Mouse (Mus musculus): ENCODE results near the gene Epb41l2. TPM values are rescaled to one million over a fixed set of nuclear protein-coding genes. Genes with fewer than 3 reads are reported as not detected.
A peak's percentile ranks its signal among the peaks of the same experiment; 100 is the strongest.

The Epb41l2 gene
- total RNA-seq, 1 experiment from 2014 or later = 58.3 TPM

DNA sequence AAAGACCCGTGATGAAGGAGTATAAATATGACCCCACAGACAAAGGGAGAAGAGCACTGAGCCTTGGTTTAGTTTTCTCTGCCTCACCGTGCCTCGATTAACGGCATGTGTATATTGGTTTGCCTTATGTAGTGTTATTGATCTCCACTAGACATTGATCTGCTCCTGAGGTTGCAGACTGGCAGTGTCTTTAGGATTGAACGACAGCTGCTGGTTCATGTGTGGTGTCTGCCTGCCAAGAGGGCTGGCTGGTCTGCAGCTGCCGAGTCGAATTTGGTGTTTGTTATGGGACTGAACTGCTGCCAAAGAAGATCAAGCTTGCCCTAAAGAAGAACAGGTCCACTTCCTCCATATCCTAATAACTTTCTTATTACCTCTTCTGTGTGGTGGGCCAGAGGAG is 5.2 kb upstream of the Epb41l2 start:
- no peak for ATAC-seq (replicated peaks in 1 of 2; ENCODE audit: insufficient read depth in 1 of 2, low FRiP score in 2 of 2, low TSS enrichment in 1 of 2, low read depth in 1 of 2, poor library complexity in 2 of 2, severe bottlenecking in 2 of 2)

DNA sequence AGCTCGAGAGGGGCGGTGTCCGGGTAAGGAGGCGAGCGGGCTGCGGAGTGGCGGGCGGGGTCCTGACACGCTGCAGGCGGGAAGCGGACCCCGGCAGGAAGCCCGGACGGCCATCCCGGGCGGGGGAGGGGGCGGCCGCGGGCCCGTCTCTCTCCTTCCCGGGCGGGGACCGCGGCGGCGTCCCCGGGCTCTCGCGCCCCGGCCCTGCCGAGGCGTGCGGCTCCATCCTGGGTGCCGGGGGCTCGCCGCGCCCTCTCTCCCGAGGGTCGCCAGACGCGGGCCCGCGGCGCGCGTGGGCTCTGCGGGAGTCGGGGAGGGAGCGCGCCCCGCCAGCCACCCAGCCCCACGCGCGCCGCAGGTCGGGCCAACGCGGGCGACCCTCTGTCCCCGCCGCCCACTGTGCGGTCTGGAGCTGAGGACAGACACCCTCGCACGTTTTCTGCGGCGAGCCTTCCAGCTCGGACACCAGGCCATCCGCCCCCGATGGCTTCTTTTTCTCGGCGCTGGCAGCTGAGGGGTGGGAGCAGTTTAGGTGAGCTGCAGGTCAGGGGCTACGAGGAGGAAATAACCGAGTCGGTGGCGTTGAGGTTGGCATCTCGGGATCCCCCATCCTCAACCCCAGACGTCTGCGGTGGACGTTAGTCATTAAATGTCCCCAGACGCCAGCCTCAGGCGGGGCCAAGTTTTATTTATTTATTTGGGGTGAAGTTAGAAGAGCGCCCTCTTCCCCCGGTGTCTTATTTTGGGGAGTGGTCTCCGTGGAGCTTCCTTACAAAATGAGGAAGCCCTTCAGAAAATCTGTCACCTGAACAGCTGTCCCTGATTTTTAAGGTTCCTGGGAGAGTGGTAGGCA is 587 bp downstream of the Epb41l2 start:
- ATAC-seq (replicated peaks in 1 of 2; ENCODE audit: insufficient read depth in 1 of 2, low FRiP score in 2 of 2, low TSS enrichment in 1 of 2, low read depth in 1 of 2, poor library complexity in 2 of 2, severe bottlenecking in 2 of 2) = peak; percentile 19 to 25; a peak in 2 of 4 replicates

DNA sequence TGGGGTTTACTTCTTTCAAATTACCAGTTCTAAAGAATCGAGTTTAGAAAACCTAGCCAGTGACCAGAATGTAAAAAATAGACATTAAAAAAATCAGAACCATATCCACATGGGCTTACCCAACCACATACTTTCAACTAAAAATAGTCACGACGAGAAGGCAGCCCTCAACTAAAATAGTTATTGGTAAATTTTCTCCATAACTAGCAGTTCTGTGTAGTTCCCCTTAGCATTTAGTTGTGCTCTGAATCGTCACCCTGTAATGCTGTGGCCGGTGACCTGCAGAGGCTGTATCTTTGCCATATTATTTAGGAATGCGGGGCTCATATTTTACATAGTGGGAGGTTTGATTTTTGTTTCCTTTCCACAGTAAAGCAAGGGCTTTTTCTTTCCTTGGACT is 2.6 kb downstream of the Epb41l2 start:
- no peak for ATAC-seq (replicated peaks in 1 of 2; ENCODE audit: insufficient read depth in 1 of 2, low FRiP score in 2 of 2, low TSS enrichment in 1 of 2, low read depth in 1 of 2, poor library complexity in 2 of 2, severe bottlenecking in 2 of 2)

DNA sequence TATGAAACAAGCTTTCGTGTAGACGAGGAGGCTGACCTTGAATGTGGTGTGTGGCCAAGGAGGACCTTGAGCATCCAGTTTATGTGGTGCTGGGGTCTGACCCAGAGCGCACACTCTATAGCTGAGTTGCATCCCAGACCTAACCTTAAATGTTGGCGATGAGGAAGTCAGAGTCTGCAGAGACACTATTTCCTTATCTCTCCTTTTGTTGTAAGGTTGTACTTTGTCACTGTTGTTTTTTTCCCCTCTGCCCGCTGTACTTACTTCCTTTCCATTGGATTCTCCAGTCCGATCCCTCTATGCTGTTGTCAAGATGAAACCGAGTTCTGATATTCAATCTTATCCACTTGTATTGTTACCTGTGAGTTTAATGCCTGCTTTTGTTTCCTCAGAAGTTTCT is 5.6 kb downstream of the Epb41l2 start:
- no peak for ATAC-seq (replicated peaks in 1 of 2; ENCODE audit: insufficient read depth in 1 of 2, low FRiP score in 2 of 2, low TSS enrichment in 1 of 2, low read depth in 1 of 2, poor library complexity in 2 of 2, severe bottlenecking in 2 of 2)

DNA sequence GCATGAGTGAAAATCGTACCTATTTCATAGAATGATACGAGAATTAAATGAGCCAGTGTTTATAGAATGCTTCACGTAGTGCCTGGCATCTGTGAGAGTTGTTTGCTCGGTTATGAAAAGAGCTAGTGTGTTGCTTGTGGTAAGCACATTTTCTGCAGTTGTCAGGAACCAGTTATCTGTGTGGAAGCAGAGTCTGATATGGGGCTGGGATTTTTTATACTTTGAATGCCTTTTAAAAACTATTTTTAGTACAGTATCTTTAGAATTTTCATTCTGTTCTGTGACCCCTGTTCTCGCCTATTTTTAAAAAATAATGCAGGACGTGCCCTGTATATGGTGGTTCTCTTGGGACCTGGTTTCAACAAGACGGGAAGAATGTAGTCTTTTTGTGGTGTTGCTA is 6.1 kb downstream of the Epb41l2 start:
- ATAC-seq (replicated peaks in 1 of 2; ENCODE audit: insufficient read depth in 1 of 2, low FRiP score in 2 of 2, low TSS enrichment in 1 of 2, low read depth in 1 of 2, poor library complexity in 2 of 2, severe bottlenecking in 2 of 2) = no peak

DNA sequence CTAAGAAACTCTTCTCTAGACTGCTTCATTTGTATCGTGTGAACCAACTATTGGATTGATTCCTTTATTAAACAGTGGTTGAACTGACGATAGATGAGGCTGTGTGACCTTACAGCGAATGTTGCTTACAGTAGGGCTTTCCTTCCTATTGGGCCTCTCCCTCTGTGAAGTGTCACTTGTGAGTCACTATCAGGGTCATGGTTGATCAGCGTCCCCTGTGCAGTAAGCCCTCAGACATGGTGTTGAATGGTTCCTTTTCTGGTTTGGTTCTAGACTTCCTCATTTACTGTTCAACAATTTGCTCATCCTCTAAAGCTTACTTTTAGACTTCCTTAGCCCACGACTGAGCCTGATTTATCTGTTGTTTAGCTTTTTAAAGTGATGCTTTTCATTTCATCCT is 7.1 kb downstream of the Epb41l2 start:
- peak; percentile 83 to 91 for ATAC-seq (replicated peaks in 1 of 2; ENCODE audit: insufficient read depth in 1 of 2, low FRiP score in 2 of 2, low TSS enrichment in 1 of 2, low read depth in 1 of 2, poor library complexity in 2 of 2, severe bottlenecking in 2 of 2)

DNA sequence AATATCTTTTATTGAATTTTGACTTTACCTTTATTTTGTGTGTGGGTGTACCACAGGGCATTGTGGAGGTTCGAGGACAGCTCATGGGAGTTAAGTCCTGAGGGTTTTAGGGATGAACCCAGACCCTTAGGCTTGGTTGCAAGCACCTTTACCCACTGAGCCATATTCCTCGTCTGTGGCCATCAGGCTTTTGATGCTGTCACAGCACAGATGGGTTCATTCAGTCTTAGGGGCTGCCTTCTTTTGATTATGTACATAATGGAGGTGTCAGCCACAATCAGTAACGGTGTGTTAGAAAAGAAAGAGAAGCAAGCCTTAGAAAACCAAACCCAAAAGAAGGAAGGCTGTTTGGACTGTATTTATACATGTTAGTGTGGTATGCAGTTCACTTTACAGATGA is 9.3 kb downstream of the Epb41l2 start:
- ATAC-seq (replicated peaks in 1 of 2; ENCODE audit: insufficient read depth in 1 of 2, low FRiP score in 2 of 2, low TSS enrichment in 1 of 2, low read depth in 1 of 2, poor library complexity in 2 of 2, severe bottlenecking in 2 of 2) = no peak

DNA sequence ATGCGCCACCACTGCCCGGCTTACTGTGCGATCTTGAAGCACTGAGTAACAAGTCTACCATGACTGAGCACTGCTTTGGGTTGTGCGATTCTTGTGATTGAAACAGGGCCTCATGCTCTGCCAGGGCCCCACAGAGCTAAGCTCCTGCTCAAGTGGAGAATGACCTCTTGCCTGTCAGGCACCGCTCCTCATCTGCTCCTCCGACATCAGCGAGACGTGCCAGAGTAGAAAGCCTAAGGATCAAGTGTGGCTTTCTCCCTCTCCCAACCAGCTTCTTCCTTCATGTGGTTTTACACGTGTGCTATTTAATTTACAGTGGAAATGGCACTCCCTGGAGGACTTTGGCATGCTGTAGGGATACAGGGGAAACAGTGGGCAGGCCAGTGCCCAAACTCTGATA is 10.1 kb downstream of the Epb41l2 start:
- ATAC-seq (replicated peaks in 1 of 2; ENCODE audit: insufficient read depth in 1 of 2, low FRiP score in 2 of 2, low TSS enrichment in 1 of 2, low read depth in 1 of 2, poor library complexity in 2 of 2, severe bottlenecking in 2 of 2) = no peak

DNA sequence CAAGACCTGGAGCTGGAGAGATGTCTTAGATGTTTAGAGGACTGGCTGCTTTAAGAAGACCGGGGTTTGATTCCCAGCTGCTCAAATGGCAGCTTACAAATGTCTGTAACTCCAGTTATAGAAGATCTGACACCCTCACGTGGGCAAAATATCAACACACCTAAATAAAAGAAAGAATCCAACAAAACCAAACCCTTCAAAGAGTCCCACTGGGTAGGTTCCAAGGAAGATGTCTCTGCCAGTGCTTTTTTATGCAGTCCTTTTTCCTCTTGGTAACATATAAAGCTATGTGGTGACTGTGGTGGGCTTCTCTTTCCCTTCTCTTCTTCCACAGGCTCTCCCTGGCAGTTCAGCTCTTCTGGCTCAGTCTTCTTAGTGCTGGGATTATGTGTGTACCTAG is 11.7 kb downstream of the Epb41l2 start:
- no peak for ATAC-seq (replicated peaks in 1 of 2; ENCODE audit: insufficient read depth in 1 of 2, low FRiP score in 2 of 2, low TSS enrichment in 1 of 2, low read depth in 1 of 2, poor library complexity in 2 of 2, severe bottlenecking in 2 of 2)

DNA sequence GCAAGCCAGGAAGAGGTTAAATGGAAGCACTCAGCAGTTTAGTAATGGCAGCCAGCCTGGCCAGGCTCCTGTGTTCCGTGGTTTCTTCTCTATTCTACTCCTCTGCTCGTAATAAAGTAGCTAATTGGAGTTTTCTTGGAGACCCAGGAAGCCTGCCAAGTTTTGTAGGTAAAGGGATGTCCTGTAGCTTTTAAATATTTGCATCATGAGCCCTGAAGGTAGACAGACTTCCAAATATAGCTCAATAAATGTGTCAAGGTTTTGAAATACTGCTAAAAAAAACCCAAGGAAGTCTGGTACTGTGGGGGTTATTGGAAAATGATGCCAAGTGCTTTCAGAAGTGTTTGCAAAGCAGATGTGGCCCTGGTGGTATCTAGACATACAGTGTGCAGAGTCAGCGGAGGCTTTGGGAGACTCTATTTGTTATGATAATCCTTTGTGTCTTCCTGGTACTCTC is 12.3 kb downstream of the Epb41l2 start:
- ATAC-seq (replicated peaks in 1 of 2; ENCODE audit: insufficient read depth in 1 of 2, low FRiP score in 2 of 2, low TSS enrichment in 1 of 2, low read depth in 1 of 2, poor library complexity in 2 of 2, severe bottlenecking in 2 of 2) = peak; percentile 46 to 71; a peak in 3 of 4 replicates

DNA sequence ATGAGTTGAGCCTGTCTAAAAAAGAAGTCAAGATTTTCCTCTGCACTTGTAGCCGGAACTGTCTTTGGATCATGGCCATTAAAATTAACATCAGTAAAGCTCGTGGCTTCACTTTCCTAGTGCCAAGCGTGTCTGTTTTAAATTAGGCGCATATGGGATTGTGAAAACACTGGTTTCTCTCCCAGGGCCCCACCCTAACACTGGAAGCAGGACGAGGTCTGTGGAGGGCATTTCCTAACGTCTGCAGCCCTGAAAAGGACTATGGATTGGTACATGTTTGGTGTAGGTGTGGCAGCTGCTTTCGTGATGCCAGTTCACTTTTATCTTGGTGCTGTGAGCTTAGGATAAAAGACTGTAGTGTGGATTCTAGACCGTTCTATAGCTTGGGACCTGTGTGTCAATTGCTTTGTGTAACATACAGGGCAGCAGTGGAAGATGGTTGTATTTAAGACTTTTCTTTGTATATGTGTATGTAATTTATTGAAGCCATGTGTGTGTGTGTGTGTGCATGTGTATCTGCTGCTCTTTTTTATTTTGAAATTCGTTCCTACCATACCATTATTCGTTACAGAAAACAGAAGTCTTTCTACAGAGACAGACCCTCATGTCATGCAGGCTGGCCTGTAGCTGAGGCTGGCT is 13.0 kb downstream of the Epb41l2 start:
- no peak for ATAC-seq (replicated peaks in 1 of 2; ENCODE audit: insufficient read depth in 1 of 2, low FRiP score in 2 of 2, low TSS enrichment in 1 of 2, low read depth in 1 of 2, poor library complexity in 2 of 2, severe bottlenecking in 2 of 2)

DNA sequence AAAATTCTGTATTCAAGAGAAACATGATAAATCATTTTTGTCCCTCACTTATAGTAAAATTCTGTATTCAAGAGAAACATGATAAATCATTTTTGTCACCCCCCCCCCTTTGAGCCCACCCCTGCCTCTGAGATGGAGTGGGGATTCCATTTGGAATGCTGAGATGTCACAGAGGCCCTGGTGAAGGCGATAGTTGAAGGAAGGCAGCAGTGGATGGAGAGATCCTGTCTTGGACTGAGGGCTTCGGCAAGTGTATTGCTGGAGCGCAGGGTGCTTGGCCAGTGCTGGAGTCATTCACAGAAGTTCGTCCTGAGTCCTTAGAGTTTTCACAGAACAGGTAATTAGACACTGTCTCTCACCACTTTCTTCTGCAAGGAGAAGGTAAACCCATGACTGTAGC is 15.4 kb downstream of the Epb41l2 start:
- ATAC-seq (replicated peaks in 1 of 2; ENCODE audit: insufficient read depth in 1 of 2, low FRiP score in 2 of 2, low TSS enrichment in 1 of 2, low read depth in 1 of 2, poor library complexity in 2 of 2, severe bottlenecking in 2 of 2) = no peak

DNA sequence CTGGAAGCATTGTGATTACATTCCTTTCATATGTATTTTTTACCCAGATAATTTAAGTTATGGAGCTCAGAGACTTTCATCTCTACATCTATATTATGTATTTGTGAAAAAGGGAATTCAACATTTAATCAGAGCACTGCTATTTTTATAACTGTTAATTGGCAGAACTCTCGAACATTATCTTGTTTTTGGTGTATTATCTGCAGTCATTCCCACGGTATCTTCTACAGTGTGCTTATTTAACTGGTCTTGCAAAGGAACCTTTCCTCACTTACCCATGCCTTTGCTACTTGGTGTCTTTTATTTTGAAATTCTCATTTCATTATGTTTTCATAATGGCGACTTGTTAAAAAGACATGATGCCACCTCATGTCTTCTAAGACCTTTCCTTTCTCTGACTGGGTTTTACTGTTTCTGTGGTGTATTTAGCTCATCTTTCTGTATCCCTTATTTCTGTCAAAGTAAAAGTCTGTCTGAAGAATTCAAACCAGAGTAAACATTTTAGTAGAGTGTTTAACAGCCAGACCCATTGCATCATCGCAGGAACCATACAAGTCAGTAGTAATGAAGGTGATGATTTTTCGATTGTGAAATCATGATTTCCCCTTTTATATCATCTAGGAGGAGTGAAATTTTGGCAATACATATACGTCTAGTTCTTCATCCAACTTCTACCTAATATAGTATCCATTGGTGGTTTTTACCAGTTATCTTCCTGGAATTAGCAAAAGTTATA is 21.3 kb downstream of the Epb41l2 start:
- no peak for ATAC-seq (replicated peaks in 1 of 2; ENCODE audit: insufficient read depth in 1 of 2, low FRiP score in 2 of 2, low TSS enrichment in 1 of 2, low read depth in 1 of 2, poor library complexity in 2 of 2, severe bottlenecking in 2 of 2)

DNA sequence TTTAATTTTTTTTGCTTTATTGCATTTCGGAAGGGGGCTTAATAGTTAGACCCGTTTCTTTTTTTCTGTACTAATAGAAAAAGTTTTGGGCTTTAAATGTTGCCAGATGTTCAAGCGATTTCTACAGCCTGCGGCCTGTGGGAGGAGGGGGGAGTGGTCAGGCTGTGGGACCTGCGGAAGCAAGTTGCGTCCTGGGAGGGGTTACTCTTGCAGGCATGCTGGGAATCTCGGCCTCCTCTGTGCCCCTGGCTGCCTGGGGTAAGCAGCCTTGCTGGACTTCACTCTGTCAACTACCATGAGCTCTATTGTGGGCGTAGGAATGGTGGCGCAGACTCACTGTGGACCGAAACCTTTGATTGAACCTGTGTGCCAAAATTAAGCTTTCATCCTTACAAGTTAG is 22.4 kb downstream of the Epb41l2 start:
- no peak for ATAC-seq (replicated peaks in 1 of 2; ENCODE audit: insufficient read depth in 1 of 2, low FRiP score in 2 of 2, low TSS enrichment in 1 of 2, low read depth in 1 of 2, poor library complexity in 2 of 2, severe bottlenecking in 2 of 2)

DNA sequence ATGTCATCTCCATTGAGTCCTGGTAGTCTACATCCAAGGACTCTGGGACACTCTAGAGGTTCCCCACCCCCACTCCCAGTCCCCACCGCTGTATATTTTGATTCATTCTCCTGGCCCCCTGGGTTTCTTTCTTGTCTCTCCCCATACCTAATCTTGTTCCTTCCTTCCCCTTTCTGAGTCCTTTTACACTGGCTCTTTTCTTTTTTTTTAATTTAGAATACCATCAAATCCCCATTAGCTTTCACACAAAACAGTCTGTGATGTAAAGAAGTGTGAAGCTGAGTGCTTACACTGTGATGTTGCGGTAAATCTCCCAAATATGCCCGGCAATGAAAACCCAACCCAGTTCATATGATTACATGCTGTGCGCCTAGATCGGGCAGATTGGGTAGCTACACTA is 23.6 kb downstream of the Epb41l2 start:
- peak; percentile 47 to 73; a peak in 3 of 4 replicates for ATAC-seq (replicated peaks in 1 of 2; ENCODE audit: insufficient read depth in 1 of 2, low FRiP score in 2 of 2, low TSS enrichment in 1 of 2, low read depth in 1 of 2, poor library complexity in 2 of 2, severe bottlenecking in 2 of 2)

DNA sequence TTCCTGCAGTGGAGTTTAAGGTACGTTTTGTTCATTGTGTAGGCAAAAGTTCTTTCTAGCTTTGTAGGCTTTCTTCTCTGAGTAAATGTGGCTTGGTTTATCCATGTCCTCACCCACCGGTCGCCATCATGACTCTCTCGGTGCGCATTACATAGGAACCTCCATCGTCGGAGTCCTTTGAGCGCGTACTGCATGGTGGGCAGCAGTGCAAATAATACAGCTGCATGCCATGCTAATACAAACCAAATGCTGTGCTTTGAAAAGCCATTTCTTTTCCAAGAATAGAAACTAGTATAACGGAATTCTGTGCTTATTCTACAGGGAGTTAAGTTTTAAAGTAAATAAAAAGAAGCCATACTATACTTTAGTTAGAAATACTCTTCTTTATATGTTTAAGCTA is 24.8 kb downstream of the Epb41l2 start:
- no peak for ATAC-seq (replicated peaks in 1 of 2; ENCODE audit: insufficient read depth in 1 of 2, low FRiP score in 2 of 2, low TSS enrichment in 1 of 2, low read depth in 1 of 2, poor library complexity in 2 of 2, severe bottlenecking in 2 of 2)

DNA sequence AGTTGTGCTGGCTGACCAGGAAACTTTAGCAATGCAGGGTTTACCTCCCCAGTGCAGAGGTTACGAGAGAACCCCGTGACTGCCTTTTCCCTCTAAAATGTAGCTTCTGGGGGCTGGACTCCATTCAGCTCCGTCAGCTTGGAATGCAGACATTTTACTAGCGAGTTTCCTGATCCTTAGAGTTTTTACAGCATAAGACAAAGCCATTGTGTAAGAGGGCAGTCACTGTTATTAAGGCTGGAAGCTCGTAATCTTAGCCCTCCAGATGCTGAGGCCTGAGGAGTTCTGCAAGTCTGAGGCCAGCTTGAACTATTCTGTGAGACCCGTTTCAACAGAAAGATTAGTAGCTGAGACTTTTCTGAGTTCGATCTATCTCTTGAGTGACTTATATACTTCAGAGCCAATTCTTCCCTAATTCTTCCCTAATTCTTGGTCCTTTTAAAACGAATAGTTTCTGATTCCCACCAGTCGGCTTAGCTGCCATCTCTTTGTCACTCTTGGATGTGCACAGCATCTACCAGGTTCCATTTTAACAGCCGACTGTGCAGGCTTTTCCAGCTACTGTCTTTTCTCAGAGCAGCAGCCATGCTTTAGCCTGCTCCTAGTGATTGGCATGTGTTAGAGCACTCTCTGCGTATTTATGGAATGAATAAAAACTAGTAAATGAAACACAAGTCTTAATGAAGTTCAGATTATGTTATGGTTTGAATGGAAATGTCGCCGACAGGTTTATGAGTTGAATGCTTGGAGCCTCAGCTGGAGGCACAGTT is 26.4 kb downstream of the Epb41l2 start:
- no peak for ATAC-seq (replicated peaks in 1 of 2; ENCODE audit: insufficient read depth in 1 of 2, low FRiP score in 2 of 2, low TSS enrichment in 1 of 2, low read depth in 1 of 2, poor library complexity in 2 of 2, severe bottlenecking in 2 of 2)
